Comparison of ENCODE assay signal across 8 mouse cellular contexts in the genomic region with DNA sequence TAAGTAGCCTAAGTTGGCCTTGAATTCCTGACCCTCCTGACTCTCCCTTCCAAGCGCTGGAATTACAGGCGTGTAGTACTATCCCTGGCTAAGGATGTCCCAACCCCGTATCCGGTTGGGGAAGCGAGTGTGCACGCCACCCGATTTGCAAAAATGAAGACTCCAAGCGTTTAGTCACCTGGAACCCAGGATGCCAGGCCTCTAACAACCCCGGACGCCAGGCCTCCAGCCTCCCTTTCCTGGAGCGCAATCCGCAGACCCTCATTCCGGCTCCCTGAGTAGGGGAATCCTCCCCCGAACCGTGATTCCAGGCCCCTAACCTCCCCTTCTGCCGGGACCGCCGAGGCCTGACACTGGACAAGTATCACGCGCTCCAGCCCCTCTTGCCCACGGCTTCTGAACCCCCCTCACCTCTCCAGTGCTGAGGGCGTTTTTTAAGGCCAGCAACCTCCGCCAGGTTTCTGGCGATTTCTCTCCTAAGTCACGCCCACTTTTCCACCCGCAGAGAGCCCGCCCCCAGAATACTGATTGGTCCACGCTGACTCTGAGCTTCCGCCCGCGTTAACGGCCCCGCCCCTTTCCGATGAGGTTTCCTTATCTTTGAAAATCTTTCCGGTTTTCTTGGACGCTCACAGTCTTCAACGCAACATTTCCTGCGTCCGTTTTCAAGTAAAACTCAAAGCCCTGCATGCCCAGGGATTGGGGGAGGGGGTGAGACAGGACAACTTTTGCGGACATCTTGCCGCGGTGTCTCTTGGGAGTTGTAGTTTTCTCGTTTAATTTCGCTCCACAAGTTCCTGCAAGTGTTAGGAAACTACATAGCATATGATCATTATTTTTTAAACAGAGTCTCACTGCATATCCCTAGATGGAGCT. TPM values are rescaled to one million over a fixed set of nuclear protein-coding genes. Genes with fewer than 3 reads are reported as not detected.
DNase-seq lines count a peak whose midpoint lies in the region; ATAC-seq lines count a peak whose summit lies in the region.

A gene (minus strand): TSS at position 495 of the 876 bp plus-strand sequence.

- WGBS in heart, embryonic 14.5 days: 1% methylated on average over 44 of the region's 44 CpGs
- under 1% methylated on average over 44 of the region's 44 CpGs for WGBS in liver, embryonic 13.5 days (ENCODE audit: insufficient replicate concordance)
- under 1% methylated on average over 44 of the region's 44 CpGs for WGBS in stomach, embryonic 16.5 days

- peak within 1 kb of the TSS; percentile 87 for H3K9ac ChIP-seq in heart, embryonic 14.5 days (ENCODE audit: low read length)
- peak within 1 kb of the TSS; percentile 98 for H3K9ac ChIP-seq in liver, embryonic 13.5 days
- peak within 1 kb of the TSS; percentile 87 for H3K9ac ChIP-seq in stomach, embryonic 16.5 days (ENCODE audit: low read length)

- peak; percentile 84 for ATAC-seq in heart, embryonic 14.5 days (ENCODE audit: insufficient number of reproducible peaks, insufficient read depth, low FRiP score, low read depth)
- peak; percentile 74 for ATAC-seq in liver, embryonic 13.5 days (ENCODE audit: low read depth)
- peak; percentile 93 for ATAC-seq in stomach, embryonic 16.5 days (ENCODE audit: insufficient read depth, low FRiP score)

- H3K9me3 ChIP-seq in heart, embryonic 14.5 days (ENCODE audit: control insufficient read depth, low read length): no peaks in the 10 kb centered on the region
- no peaks in the 10 kb centered on the region for H3K9me3 ChIP-seq in liver, embryonic 13.5 days (replicated peaks)
- no peaks in the 10 kb centered on the region for H3K9me3 ChIP-seq in stomach, embryonic 16.5 days (replicated peaks; ENCODE audit: control insufficient read depth, low read length)

- peaks cover 30% of the 10 kb centered on the region for H3K36me3 ChIP-seq in heart, embryonic 14.5 days (ENCODE audit: control insufficient read depth, insufficient read depth, low read length)
- H3K36me3 ChIP-seq in liver, embryonic 13.5 days: peaks cover 29% of the 10 kb centered on the region
- H3K36me3 ChIP-seq in stomach, embryonic 16.5 days (ENCODE audit: control insufficient read depth, insufficient read depth, low read length): no peaks in the 10 kb centered on the region

- DNase-seq in CD4-positive, CD25-positive, alpha-beta regulatory T cell, adult 2 months (ENCODE audit: low read depth, low spot score): peak; percentile 93
- DNase-seq in fibroblast of lung, adult 2 months (ENCODE audit: low read depth): peak; percentile 87
- DNase-seq in kidney, postnatal 14 days: peak; percentile 96
- DNase-seq in liver, embryonic 13.5 days: peak; percentile 92
- DNase-seq in neural tube, embryonic 10.5 days (ENCODE audit: extremely low spot score, low spot score): peak; percentile 92

- H3K27ac ChIP-seq in brown adipose tissue, adult 24 weeks (replicated peaks; ENCODE audit: low read depth, low read length): peak within 1 kb of the TSS; percentile 93
- H3K27ac ChIP-seq in heart, embryonic 14.5 days (replicated peaks in 1 of 2; ENCODE audit: control insufficient read depth in 1 of 2, insufficient read depth in 1 of 2, low read depth in 2 of 2, low read length in 2 of 2): peak within 1 kb of the TSS; percentile 86 to 87
- peak within 1 kb of the TSS; percentile 98 for H3K27ac ChIP-seq in liver, embryonic 13.5 days
- H3K27ac ChIP-seq in stomach, embryonic 16.5 days (ENCODE audit: low read length): peak within 1 kb of the TSS; percentile 96

- no peaks in the 10 kb centered on the region for H3K27me3 ChIP-seq in heart, embryonic 14.5 days (ENCODE audit: control insufficient read depth, insufficient read depth, low read length)
- no peaks in the 10 kb centered on the region for H3K27me3 ChIP-seq in liver, embryonic 13.5 days
- H3K27me3 ChIP-seq in stomach, embryonic 16.5 days (ENCODE audit: control insufficient read depth, insufficient read depth, low read length): no peaks in the 10 kb centered on the region

- peak within 1 kb of the TSS; percentile 90 for H3K4me3 ChIP-seq in brown adipose tissue, adult 24 weeks (ENCODE audit: insufficient read depth, low read depth, low read length)
- peak within 1 kb of the TSS; percentile 76 to 92 for H3K4me3 ChIP-seq in heart, embryonic 14.5 days (ENCODE audit: control insufficient read depth in 1 of 2, insufficient read depth in 1 of 2, low read depth in 1 of 2, low read length in 2 of 2)
- peak within 1 kb of the TSS; percentile 95 for H3K4me3 ChIP-seq in liver, embryonic 13.5 days (replicated peaks)
- H3K4me3 ChIP-seq in stomach, embryonic 16.5 days (replicated peaks; ENCODE audit: low read length): peak within 1 kb of the TSS; percentile 86

- H3K4me2 ChIP-seq in heart, embryonic 14.5 days (ENCODE audit: low read length): peak within 1 kb of the TSS; percentile 85
- H3K4me2 ChIP-seq in liver, embryonic 13.5 days: peak within 1 kb of the TSS; percentile 97
- peak within 1 kb of the TSS; percentile 98 for H3K4me2 ChIP-seq in stomach, embryonic 16.5 days (ENCODE audit: low read depth, low read length)

- peaks cover 10% of the 10 kb centered on the region for H3K4me1 ChIP-seq in brown adipose tissue, adult 24 weeks (ENCODE audit: control insufficient read depth, insufficient read depth, insufficient read length, low read length)
- peaks cover 6 to 15% of the 10 kb centered on the region in 2 experiments for H3K4me1 ChIP-seq in heart, embryonic 14.5 days (ENCODE audit: control insufficient read depth in 2 of 2, insufficient read depth in 2 of 2, low read length in 2 of 2)
- H3K4me1 ChIP-seq in liver, embryonic 13.5 days (replicated peaks): peaks cover 58% of the 10 kb centered on the region
- peaks cover 23% of the 10 kb centered on the region for H3K4me1 ChIP-seq in stomach, embryonic 16.5 days (ENCODE audit: control insufficient read depth, insufficient read depth, low read length)

RNA-seq across cellular contexts. Expression of the gene that starts here (rescaled TPM):
- 78.6 and 108 TPM in 2 replicates for polyA plus RNA-seq in brown adipose tissue, adult 24 weeks (2012; ENCODE audit: insufficient read depth, insufficient read length, missing spikeins)
- polyA plus RNA-seq in heart, embryonic 14.5 days (2014; fragmentation: Nextera tagmentation; extraction: Ambion mirVana): 159 and 160 TPM in 2 replicates
- 110 and 127 TPM in 2 replicates for polyA plus RNA-seq in liver, embryonic 13.5 days (2015; fragmentation: Nextera tagmentation; extraction: Ambion mirVana)
- 229 and 262 TPM in 2 replicates for polyA plus RNA-seq in stomach, embryonic 16.5 days (2015; fragmentation: Nextera tagmentation; extraction: Ambion mirVana)

Comparison
In these comparisons a context has a peak if more than half of its experiments do, and no peak if none do; other contexts are left out.
1. Peak in every context shown above with its lines: DNase-seq, ATAC-seq, H3K4me3 ChIP-seq and H3K27ac ChIP-seq.